Mouse (Mus musculus): ENCODE measurements around the gene Olfr103. TPM values are rescaled to one million over a fixed set of nuclear protein-coding genes. Genes with fewer than 3 reads are reported as not detected.

The Olfr103 gene
- not detected for total RNA-seq (2021)

GRCm38 (mm10) chr17:37339598-37339997 lies at the start of gene Olfr103:
Gene Olfr103, minus strand, starts transcription at chr17:37339698.
- DNase-seq (ENCODE audit: low spot score in 2 of 2) = no peak
- intact Hi-C loops (cut with DNase I) = no loop called here

- no peak for DNase-seq (ENCODE audit: low spot score in 2 of 2)
Measured at GRCm38 (mm10) chr17:37378733-37379132, 39.2 kb upstream of the Olfr103 start, which contains the start of gene Olfr105-ps. Gene Olfr105-ps, plus strand, starts transcription at chr17:37379033.

GRCm38 (mm10) chr17:37359282-37359681 lies 19.8 kb upstream of the Olfr103 start, which contains the start of gene Olfr104-ps:
Gene Olfr104-ps, plus strand, starts transcription at chr17:37359582.
- no peak for DNase-seq (ENCODE audit: low spot score in 2 of 2)
- intact Hi-C loops (cut with DNase I) = no loop called here

More at GRCm38 (mm10) chr17:37378733-37379132, 39.2 kb upstream of the Olfr103 start, which contains the start of gene Olfr105-ps:
- intact Hi-C loops (cut with DNase I) = no loop called here

DNA sequence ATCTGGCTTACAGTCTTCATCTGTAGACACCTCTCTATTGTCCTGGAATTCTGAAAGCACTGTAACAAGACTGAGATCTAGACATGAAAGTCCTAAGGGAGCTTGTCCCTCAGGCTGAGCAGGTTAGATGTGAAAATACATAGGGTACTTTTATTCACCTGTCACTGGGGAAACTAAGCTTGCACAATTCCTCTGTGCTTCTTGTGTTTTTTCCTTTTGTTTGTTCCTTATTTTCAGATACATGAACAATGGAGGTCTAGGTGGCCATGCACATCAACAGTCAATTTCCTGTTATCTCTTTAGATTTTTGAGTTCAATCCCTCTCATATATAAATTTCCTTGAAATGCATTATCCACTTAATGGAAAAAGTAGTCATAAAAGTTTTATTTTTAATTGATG lies 22.5 kb downstream of the Olfr103 start, which contains the start of gene Olfr102:
Gene Olfr102, minus strand, starts transcription at position 101 of the 400 bp plus-strand sequence.
- intact Hi-C loops (cut with DNase I) = no loop called here
- no peak for DNase-seq (ENCODE audit: low spot score in 2 of 2)

DNA sequence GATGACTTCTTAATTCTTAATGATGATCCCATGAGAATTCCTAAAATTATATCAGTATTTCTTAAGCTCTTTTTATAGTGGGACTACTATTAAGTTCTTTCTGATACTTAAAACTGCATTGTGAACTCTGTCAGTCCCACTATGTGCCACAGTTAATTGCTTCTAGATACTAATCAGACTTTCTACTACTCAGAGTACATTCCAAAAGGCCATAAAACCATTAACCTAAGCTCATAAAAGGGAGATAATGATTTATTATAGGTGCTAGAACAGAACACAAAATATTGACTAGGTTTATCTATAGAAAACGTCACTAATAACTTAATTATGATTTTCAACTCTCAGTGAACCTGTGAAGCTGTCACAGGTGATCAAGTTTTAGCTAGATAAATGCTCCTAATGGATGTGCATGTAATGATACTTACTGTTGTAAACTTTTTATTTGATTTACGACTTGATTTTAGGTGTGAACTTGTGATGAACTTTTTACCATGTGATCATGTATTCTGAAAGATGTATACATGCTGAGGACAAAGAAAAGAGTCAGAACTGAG lies 29.3 kb downstream of the Olfr103 start:
- intact Hi-C loops (cut with DNase I) = no loop called here
- DNase-seq (ENCODE audit: low spot score in 2 of 2) = no peak

GRCm38 (mm10) chr17:37308483-37308882 lies 31.0 kb downstream of the Olfr103 start:
- no peak for DNase-seq (ENCODE audit: low spot score in 2 of 2)
- intact Hi-C loops (cut with DNase I) = loop anchor here (10.0 kb wide), 1 partner anchor 426 kb away; no protein-coding TSS in a partner anchor

- DNase-seq (ENCODE audit: low spot score in 2 of 2) = no peak
- intact Hi-C loops (cut with DNase I) = loop anchor here (10.0 kb wide), 1 partner anchor 431 kb away; no protein-coding TSS in a partner anchor
Measured at GRCm38 (mm10) chr17:37304213-37304612, 35.3 kb downstream of the Olfr103 start, which contains the start of gene Olfr101. Gene Olfr101, minus strand, starts transcription at chr17:37304313.

Other genes starting within 250 kb of the Olfr103 start
- gene Olfr91, start 241.4 kb downstream of the Olfr103 start, total RNA-seq (2021) = not detected
- not detected for gene Olfr92, start 219.6 kb downstream of the Olfr103 start, total RNA-seq (2021)
- not detected for gene Olfr93, start 178.2 kb downstream of the Olfr103 start, total RNA-seq (2021)
- gene Ubd, start 145.8 kb downstream of the Olfr103 start, total RNA-seq (2021) = not detected
- gene Olfr94, start 138.7 kb downstream of the Olfr103 start, total RNA-seq (2021) = not detected
- gene Olfr95, start 126.6 kb downstream of the Olfr103 start, total RNA-seq (2021) = not detected
- not detected for gene Olfr96, start 119.6 kb downstream of the Olfr103 start, total RNA-seq (2021)
- gene Olfr97, start 102.4 kb downstream of the Olfr103 start, total RNA-seq (2021) = not detected
- not detected for gene Olfr98, start 75.9 kb downstream of the Olfr103 start, total RNA-seq (2021)
- 1 to 10 TPM; 3.2 to 3.4 TPM for gene H2-M3, start 69.5 kb downstream of the Olfr103 start, total RNA-seq (2021)
- not detected for gene Olfr99, start 56.2 kb downstream of the Olfr103 start, total RNA-seq (2021)
- gene Olfr101, start 35.4 kb downstream of the Olfr103 start, total RNA-seq (2021) = not detected
- not detected for gene Olfr102, start 22.6 kb downstream of the Olfr103 start, total RNA-seq (2021)
- gene Olfr104-ps, start 19.9 kb upstream of the Olfr103 start, total RNA-seq (2021) = not detected
- not detected for gene Olfr105-ps, start 39.3 kb upstream of the Olfr103 start, total RNA-seq (2021)
- not detected for gene Olfr106-ps, start 50.7 kb upstream of the Olfr103 start, total RNA-seq (2021)
- not detected for gene Olfr107, start 59.5 kb upstream of the Olfr103 start, total RNA-seq (2021)
- gene Olfr108, start 105.8 kb upstream of the Olfr103 start, total RNA-seq (2021) = not detected
- gene Olfr109, start 119.2 kb upstream of the Olfr103 start, total RNA-seq (2021) = not detected
- gene H2-M2, start 143.9 kb upstream of the Olfr103 start, total RNA-seq (2021) = not detected
- gene Olfr110, start 152.8 kb upstream of the Olfr103 start, total RNA-seq (2021) = under 1 TPM in 1 of 2 experiments, not detected in 1; 0.22 TPM
- under 1 TPM in 1 of 2 experiments, not detected in 1; 0.17 TPM for gene Olfr111, start 168.3 kb upstream of the Olfr103 start, total RNA-seq (2021)
- gene Olfr112, start 229.8 kb upstream of the Olfr103 start, total RNA-seq (2021) = not detected
- gene Olfr113, start 238.0 kb upstream of the Olfr103 start, total RNA-seq (2021) = not detected

Measured in left cerebral cortex, postnatal 36 days (tissue).